Mouse (Mus musculus): ENCODE data around the gene Ston2. TPM values are rescaled to one million over a fixed set of nuclear protein-coding genes. Genes with fewer than 3 reads are reported as not detected.

Ston2 gene
- total and polyA plus RNA-seq, 2 experiments from 2014 or later: 7.7 to 8.8 TPM

DNA sequence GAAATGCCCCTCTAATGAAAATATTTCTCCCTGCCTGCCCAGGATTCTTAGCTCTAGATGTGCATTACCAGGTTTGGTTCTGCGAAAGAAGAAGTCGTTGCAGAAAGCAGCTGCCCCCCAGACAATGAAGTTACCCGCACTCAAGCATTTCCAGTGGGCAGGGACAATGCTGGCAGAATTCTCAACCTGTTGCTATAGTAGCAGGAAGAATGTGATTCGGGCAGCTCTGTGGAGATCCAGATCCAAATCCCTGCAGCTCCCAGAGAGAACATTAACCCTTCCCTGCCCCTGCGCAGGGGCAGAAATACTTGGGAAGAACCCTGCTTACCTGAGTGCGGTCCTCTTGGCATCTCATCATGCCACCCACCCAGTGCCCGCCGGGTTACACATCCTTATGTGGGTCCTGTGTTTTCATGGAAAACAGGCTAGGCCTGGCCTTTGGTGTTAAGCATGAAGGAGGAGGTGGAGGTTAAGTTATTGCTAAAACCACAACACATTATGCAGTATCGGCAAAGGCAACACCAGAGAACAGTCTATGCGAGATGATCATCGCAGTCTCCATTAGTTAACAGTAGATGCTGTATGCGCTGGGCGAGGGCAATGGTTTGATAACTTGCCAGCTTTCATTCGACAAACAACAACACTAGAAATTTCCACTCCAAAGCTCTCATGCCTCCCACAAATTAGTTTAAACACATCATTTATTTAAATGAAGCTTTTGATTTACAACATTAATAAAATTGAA is 108.7 kb downstream of the Ston2 start:
- H3K4me3 ChIP-seq (ENCODE audit: low read depth, low read length): no peak overlapping the region
- peaks cover 17% of the 10 kb centered on the region for H3K4me1 ChIP-seq (ENCODE audit: insufficient read depth)
- no peaks in the 10 kb centered on the region for H3K36me3 ChIP-seq (ENCODE audit: insufficient read depth)
- peak overlapping the region; percentile 33 for H3K4me2 ChIP-seq (ENCODE audit: low read depth)
- DNase-seq: peak; percentile 78
- no peaks in the 10 kb centered on the region for H3K27me3 ChIP-seq (ENCODE audit: insufficient read depth, low read length)
- H3K27ac ChIP-seq (ENCODE audit: low read depth, low read length): peak overlapping the region; percentile 72
- H3K9me3 ChIP-seq (ENCODE audit: low read length): no peaks in the 10 kb centered on the region
- peak; percentile 80 for ATAC-seq
- H3K9ac ChIP-seq: 0 out of 2 replicates have a peak overlapping the region, but pooled peaks have one; percentile 41
- no peak for TF ChIP-seq CTCF (IDR thresholded peaks at IDR 0.05; ENCODE audit: low read depth)
- 11% methylated on average over 14 of the region's 14 CpGs for WGBS

DNA sequence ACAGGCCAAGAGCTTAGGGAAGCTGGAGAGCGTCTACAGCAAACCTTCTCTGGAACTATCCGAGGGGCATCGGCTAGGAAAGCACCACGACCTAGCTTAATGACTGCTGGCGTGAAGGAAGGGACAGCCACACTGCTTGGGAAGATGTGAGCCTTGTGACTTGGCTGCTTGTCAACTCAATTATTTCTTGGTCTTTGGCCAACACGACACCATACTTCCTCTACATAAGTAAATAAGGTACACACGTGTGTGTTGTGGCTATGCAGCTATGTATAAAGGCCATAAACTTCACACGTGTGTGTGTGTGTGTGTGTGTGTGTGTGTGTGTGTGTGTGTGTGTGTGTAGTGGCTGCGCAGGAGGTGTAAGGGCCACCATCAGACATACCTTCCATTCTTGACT is 112.2 kb downstream of the Ston2 start:
- Histone ChIP-seq H3K36me3 (ENCODE audit: insufficient read depth) (no peaks in the 10 kb centered on the region), H3K4me1 (ENCODE audit: insufficient read depth) (peaks cover 13% of the 10 kb centered on the region), H3K4me3 (ENCODE audit: low read depth, low read length) (no peak overlapping the region), H3K27me3 (ENCODE audit: insufficient read depth, low read length) (no peaks in the 10 kb centered on the region), H3K9ac (no peak overlapping the region), H3K9me3 (ENCODE audit: low read length) (no peaks in the 10 kb centered on the region), H3K4me2 (ENCODE audit: low read depth) (no peak overlapping the region), H3K27ac (ENCODE audit: low read depth, low read length) (no peak overlapping the region)
- WGBS: 48% methylated on average over 9 of the region's 9 CpGs
- ATAC-seq: no peak
- DNase-seq: peak; percentile 47
- TF ChIP-seq CTCF (IDR thresholded peaks at IDR 0.05; ENCODE audit: low read depth): no peak

DNA sequence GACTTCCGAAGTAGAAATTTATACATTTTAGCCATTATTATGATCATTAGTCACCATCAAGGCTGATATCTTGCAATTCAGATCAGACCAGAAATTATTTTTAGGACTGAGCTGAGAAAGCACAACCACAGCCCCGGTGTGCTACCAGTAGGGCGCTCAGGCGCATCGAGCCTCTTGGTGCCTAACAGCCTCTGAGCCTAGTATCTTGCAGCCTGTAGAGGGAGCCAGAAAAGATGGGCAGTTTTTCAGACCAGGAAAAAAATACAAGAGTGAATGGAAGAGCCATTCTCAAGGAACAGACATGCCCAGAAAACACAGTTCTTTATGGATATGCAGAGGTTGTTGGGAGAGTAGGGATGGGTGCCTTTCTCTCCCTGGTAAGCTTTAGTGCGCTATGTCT is 115.0 kb downstream of the Ston2 start:
- Histone ChIP-seq H3K4me1 (ENCODE audit: insufficient read depth) (peaks cover 5% of the 10 kb centered on the region; the same call in 1 of the 2 replicates), H3K27me3 (ENCODE audit: insufficient read depth, low read length) (no peaks in the 10 kb centered on the region), H3K9ac (no peak overlapping the region), H3K36me3 (ENCODE audit: insufficient read depth) (no peaks in the 10 kb centered on the region), H3K4me3 (ENCODE audit: low read depth, low read length) (no peak overlapping the region), H3K4me2 (ENCODE audit: low read depth) (no peak overlapping the region), H3K27ac (ENCODE audit: low read depth, low read length) (no peak overlapping the region), H3K9me3 (ENCODE audit: low read length) (no peaks in the 10 kb centered on the region)
- ATAC-seq (0 out of 2 replicates have a peak, but pooled peaks have one; percentile 38), DNase-seq (no peak)
- peak; percentile 39; the same call in 1 of the 2 replicates for TF ChIP-seq CTCF (IDR thresholded peaks at IDR 0.05; ENCODE audit: low read depth)
- WGBS: 68% methylated on average over 6 of the region's 6 CpGs

DNA sequence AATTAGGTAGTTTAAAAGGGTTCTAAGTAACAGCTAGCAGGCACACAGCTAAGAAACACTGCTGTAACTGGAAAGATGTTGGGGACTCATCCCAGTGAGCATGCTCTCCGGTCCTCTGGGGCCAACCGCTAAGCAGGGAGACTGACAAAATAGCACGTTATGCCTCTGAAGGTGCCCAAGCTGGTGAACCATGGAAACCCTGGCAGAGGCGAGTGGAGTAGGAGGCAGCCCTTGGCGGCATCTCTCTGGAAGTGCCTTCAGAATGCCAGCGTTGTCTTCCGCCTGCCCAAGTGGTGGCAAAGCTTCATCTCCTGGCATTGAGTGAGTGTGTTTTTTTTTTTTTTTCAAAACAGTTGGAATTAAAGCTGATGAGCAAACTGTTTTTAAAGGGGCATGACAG is 115.7 kb downstream of the Ston2 start:
- DNase-seq: peak; percentile 78
- H3K4me1 ChIP-seq (ENCODE audit: insufficient read depth): peaks cover 5% of the 10 kb centered on the region; the same call in 1 of the 2 replicates
- no peak overlapping the region for H3K4me2 ChIP-seq (ENCODE audit: low read depth)
- no peaks in the 10 kb centered on the region for H3K27me3 ChIP-seq (ENCODE audit: insufficient read depth, low read length)
- no peak for TF ChIP-seq CTCF (IDR thresholded peaks at IDR 0.05; ENCODE audit: low read depth)
- no peak overlapping the region for H3K4me3 ChIP-seq (ENCODE audit: low read depth, low read length)
- WGBS: 38% methylated on average over 7 of the region's 7 CpGs
- H3K9ac ChIP-seq: no peak overlapping the region
- ATAC-seq: peak; percentile 91
- no peak overlapping the region for H3K27ac ChIP-seq (ENCODE audit: low read depth, low read length)
- no peaks in the 10 kb centered on the region for H3K36me3 ChIP-seq (ENCODE audit: insufficient read depth)
- no peaks in the 10 kb centered on the region for H3K9me3 ChIP-seq (ENCODE audit: low read length)

DNA sequence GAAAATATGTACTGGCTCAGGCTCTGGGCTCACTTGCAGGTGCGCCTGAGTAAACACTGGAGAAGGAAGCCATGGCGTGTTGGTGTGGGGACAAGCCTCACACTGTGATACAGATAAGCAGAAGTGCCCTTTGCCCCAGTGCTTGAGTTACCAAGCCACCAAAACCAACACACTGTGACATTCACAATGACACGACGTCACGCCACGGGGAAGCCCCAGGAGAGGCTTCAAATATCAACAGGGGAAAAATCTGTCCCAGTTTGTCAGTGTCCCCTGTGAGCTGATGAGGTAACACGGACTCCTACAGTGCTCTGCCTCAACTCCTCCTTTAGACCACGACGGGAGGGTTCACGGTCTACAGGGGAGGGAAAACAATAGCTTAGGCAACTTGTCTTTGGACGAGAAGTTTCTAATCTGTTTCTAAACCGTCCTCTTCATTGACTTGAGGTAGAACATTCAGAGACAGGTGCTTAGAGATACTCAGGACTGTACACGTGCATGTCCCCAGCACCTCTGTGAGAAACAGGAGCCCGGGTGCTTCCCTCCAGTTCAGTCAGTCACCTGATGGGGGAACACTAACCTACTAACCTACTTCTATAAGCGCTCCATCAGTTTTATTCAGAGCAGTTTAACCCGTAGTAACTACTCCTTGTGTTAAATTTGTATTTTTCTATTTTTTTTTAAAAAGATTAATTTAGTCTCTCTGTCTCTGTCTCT is 119.5 kb downstream of the Ston2 start:
- Histone ChIP-seq H3K4me1 (ENCODE audit: insufficient read depth) (peaks cover 5% of the 10 kb centered on the region; the same call in 1 of the 2 replicates), H3K9ac (no peak overlapping the region), H3K27ac (ENCODE audit: low read depth, low read length) (no peak overlapping the region), H3K36me3 (ENCODE audit: insufficient read depth) (no peaks in the 10 kb centered on the region), H3K27me3 (ENCODE audit: insufficient read depth, low read length) (no peaks in the 10 kb centered on the region), H3K4me3 (ENCODE audit: low read depth, low read length) (no peak overlapping the region), H3K9me3 (ENCODE audit: low read length) (no peaks in the 10 kb centered on the region), H3K4me2 (ENCODE audit: low read depth) (no peak overlapping the region)
- DNase-seq: no peak
- WGBS: 74% methylated on average over 16 of the region's 16 CpGs
- TF ChIP-seq CTCF (IDR thresholded peaks at IDR 0.05; ENCODE audit: low read depth): no peak
- ATAC-seq: no peak

DNA sequence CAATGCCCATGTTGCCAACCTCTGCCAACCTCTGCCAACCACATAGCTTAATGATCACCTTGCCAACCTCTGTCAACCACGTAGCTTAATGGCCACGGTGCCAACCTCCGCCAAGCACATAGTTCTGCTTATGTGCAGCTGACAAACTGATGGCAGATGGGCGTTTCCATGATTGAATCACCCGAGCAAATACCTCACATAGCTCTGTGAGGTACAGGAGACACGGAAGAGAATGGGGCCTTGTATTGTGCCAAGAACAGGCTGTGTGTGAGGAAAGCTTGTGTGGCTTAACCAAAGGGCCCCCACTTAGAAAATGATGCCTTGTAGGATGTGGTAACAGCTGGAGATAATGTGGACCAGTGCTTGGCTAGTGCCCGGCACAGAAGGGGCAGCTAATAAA is 120.4 kb downstream of the Ston2 start:
- ATAC-seq (no peak), DNase-seq (no peak)
- Histone ChIP-seq H3K4me1 (ENCODE audit: insufficient read depth) (peaks cover 5% of the 10 kb centered on the region; the same call in 1 of the 2 replicates), H3K4me2 (ENCODE audit: low read depth) (no peak overlapping the region), H3K27me3 (ENCODE audit: insufficient read depth, low read length) (no peaks in the 10 kb centered on the region), H3K36me3 (ENCODE audit: insufficient read depth) (no peaks in the 10 kb centered on the region), H3K27ac (ENCODE audit: low read depth, low read length) (no peak overlapping the region), H3K9me3 (ENCODE audit: low read length) (no peaks in the 10 kb centered on the region), H3K4me3 (ENCODE audit: low read depth, low read length) (no peak overlapping the region), H3K9ac (no peak overlapping the region)
- WGBS: 41% methylated on average over 7 of the region's 7 CpGs
- no peak for TF ChIP-seq CTCF (IDR thresholded peaks at IDR 0.05; ENCODE audit: low read depth)

DNA sequence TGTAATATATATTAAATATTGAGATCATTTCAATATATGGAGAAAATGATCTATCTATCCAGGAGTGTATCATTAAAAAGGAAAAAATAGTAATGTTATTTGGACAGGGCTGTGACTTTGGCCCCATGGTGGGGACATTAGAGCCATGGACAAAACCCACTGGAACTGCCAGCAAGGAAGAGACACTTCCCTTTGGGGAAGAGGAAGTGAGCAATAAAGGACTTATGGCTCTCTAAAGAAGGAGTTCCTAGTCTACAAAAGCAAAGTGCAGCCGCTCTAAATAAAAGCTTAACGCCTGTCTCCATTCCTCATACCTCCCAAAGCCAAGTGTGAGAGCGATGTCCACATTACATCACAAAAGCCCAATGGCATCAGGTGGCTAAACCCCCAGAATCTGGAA is 121.6 kb downstream of the Ston2 start:
- 83% methylated on average over 3 of the region's 3 CpGs for WGBS
- ATAC-seq: no peak
- no peak for TF ChIP-seq CTCF (IDR thresholded peaks at IDR 0.05; ENCODE audit: low read depth)
- H3K9me3 ChIP-seq (ENCODE audit: low read length): no peaks in the 10 kb centered on the region
- no peak overlapping the region for H3K9ac ChIP-seq
- DNase-seq: no peak
- H3K27me3 ChIP-seq (ENCODE audit: insufficient read depth, low read length): no peaks in the 10 kb centered on the region
- H3K4me1 ChIP-seq (ENCODE audit: insufficient read depth): no peaks in the 10 kb centered on the region
- no peaks in the 10 kb centered on the region for H3K36me3 ChIP-seq (ENCODE audit: insufficient read depth)
- H3K4me3 ChIP-seq (ENCODE audit: low read depth, low read length): no peak overlapping the region
- H3K27ac ChIP-seq (ENCODE audit: low read depth, low read length): no peak overlapping the region
- no peak overlapping the region for H3K4me2 ChIP-seq (ENCODE audit: low read depth)
